Mouse (Mus musculus) induced T-regulatory cell, adult 2 months (primary cell): ENCODE data around the gene Eif2s2.
A peak's percentile ranks its signal among the peaks of the same experiment; 100 is the strongest.
"Not testable (repeated sequence)": the region's sequence is repeated elsewhere in the genome, so short reads cannot be mapped to it uniquely, and the experiment has no call there.

Experiments
- DNase-seq: peaks from one replicate; pipeline ENCODE4 v3.0.0-alpha.2; 2012; ENCODE audit warnings: low read depth

Eif2s2 gene

GRCm38 (mm10) chr2:154892201-154893044 lies at the start of gene Eif2s2:
Gene Eif2s2, minus strand, starts transcription at chr2:154892935.
- peak; percentile 99 for DNase-seq

DNA sequence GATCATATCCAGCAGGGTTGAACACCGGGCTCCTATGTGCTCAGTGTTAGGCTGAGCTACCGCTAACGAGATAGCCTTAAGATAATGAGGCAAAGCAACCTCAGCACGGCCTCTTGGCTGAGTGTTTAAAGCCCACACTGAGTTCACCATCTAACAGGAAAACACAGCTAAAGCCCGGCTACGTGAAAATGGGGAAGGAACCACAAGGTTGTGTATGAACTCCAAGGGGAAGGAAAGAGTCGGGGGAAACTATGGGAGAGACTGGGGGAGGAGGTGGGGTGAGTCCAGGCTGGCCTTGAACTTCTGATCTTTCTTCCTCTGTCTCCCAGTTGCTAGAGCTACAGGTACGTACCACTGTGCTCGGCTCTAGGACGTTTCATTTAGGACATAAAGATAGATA lies 49.2 kb upstream of the Eif2s2 start:
- DNase-seq: no peak

DNA sequence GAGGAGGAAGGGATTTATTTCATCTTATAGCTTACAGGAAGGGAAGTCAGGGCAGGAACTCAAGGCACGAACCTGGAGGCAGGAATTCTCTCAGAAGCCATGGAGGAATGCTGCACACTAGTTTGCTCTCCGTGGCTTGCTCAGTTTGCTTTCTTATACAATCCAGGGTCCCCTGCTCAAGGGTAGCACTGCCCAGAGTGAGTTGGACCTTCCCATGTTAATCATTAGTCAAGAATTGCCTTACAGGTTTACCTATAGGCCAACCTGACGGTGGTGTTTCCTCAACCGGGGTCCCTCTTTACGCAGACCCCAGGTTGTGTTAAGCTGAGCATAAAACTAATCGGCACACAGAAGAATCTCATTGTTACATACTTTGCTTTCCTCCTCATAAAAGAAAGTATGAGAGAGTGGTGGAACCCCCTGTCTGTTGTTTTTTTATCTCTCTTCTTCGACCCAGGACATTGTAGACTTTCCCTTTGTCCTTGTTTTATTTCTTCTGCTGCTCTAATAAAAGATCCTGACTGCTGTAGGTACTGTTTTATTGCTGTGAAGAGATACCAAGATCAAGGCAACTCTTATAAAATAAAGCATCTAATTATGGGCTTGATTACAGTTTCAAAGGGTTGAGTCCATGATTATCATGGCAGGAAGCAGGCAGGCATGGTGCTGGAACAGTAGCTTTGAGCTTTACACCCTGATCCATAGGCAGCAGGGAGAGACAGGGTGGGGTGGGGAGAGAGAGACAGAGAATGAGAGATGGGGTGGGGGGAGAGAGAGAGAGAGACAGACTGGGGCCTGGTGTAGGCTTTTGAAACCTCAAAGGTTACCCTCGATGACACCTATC lies 45.0 kb upstream of the Eif2s2 start:
- no peak for DNase-seq

DNA sequence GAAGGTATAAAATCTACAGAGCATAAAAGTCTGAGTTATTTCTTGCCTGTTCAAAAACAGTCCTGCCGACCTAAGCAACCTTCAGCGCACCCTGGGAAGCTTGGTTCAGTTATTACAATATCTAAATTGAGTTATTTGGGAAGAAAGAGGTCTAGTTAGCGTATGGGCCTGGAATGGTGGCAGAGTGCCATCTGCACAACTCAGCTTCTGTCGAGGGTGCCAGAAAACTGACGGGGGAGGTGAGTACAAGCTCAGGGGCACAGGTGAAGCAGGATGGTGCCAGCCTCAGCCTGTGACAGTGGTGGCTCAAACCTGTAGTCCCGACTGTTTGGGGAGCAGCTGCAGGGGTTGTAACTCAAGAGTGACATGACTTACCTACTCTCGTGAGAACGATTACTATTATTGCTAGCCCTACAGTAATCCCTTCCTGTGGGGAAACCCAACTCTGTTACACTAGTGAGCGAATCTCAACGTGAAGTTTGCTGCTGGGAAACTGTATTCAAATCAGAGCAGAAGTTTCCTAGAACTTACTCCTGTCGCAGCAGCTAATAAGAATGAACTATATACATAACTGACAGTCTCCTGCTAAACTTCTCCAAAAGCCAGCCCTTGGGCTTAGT lies 43.9 kb upstream of the Eif2s2 start:
- DNase-seq: no peak

DNA sequence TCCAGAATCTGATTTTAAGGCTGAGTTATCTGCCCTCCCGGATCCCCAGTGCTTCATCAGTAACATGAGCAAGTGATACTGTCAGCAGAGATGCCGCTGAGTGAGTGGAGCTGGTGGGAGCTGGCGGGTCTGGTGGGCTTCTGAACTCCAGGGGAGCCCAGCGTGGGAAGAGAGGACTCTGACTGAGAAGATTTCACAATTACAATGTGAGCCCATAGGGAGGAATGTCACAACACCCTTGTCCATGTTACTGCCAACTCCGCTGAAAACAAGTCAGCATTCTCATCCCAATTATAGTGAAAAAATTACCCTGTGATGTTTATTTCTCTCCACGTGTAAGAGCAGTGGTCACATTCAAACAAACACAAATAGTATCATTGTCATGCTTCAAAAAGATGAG lies 43.4 kb upstream of the Eif2s2 start:
- no peak for DNase-seq

DNA sequence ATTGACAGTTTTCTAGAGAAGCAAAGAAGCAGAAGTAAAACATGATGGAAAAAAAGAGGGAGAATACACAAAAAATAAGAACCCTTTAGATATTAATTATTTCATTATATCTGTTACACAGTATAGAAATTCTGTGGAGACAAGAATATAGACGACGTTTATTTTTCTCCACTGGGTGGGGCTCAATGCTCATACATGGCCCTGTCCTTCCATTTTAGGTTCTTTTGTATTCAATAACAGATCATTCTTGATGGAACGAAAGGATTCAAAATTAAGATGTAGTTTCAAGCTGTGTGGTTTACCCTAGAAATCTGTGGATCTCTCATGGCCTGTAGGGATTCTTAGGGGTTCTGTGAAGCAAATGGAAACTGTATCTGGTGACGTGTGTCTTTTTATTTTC lies 41.1 kb upstream of the Eif2s2 start:
- DNase-seq: peak; percentile 59

GRCm38 (mm10) chr2:154928298-154928697 lies 35.6 kb upstream of the Eif2s2 start:
- DNase-seq: no peak

DNA sequence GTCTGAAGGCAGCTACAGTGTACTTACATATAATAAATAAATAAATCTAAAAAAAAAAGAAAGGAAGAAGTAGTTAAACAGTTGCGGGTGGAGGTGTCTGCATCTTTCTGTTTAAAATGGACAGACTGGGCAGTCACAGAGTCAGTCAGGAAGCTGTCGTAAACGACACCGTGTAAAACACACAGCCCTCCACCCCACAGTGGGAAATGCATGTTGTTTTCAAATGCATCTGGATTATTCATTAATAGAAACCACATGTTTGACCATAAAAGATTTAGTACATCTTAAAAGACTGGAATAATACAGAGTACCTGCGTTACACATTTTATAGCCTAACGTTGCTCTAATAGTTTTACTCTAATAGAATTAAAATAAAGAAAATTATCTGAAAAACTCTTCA lies 34.1 kb upstream of the Eif2s2 start:
- DNase-seq: no peak

- DNase-seq: no peak
Measured at GRCm38 (mm10) chr2:154925411-154926031, 32.8 kb upstream of the Eif2s2 start.

- not testable (repeated sequence) for DNase-seq
Measured at GRCm38 (mm10) chr2:154922134-154922533, 29.4 kb upstream of the Eif2s2 start.

DNA sequence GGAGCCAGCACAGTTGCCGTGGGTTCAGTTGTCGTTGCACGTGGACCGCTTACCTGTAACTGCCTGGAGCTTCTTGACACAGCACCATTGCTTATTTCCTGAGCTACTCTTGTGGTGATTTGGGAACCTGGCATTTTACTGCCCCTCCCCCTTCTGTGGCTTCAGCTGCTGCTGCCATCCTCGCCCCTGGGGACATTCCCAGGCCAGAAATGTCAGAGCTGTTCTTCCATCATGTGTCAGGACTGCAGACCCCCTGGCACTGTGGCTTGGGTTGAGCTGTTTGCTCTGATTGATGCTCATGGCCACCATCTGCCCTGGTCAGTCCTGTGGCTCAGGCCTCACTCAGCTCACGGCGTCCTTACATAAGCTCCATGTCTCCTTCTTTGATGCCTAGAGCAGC lies 28.2 kb upstream of the Eif2s2 start:
- no peak for DNase-seq

DNA sequence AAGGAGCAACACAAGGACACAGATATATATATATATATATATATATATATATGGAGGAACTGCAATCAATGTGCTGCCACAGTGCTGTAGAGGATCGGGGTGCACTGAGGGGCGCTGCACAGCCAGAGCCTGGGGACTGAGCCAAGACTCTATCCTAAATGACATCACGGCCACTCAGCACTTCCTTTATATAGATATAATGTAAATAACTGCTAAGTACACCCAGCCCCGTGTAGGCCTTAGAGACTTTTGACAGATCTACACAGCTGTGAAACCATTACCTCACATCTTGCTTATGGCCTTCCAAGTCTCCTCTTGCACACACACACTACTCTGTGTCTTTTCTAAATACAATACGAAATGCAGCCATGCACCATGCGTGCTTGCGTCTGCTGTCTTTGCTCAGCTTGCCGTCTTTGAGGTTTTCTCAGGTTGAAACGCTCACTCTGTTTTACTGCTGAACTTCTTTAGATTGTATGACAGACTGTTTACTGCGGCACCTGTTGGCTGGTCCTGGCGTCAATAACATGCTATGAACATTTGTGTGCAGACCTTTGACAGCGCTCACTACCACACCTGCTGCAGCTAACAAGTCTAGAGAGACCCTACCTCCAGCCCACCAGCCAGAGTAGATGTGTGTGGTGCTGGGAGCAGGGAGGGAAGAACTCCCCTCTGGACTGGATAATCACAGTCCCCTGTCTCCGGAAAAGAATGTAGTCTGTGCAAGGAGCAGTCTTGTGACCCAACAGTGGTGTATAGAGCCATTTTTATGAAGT lies 25.3 kb upstream of the Eif2s2 start:
- DNase-seq: no peak

GRCm38 (mm10) chr2:154916547-154916946 lies 23.8 kb upstream of the Eif2s2 start:
- DNase-seq: peak; percentile 72

- no peak for DNase-seq
Measured at GRCm38 (mm10) chr2:154915922-154916541, 23.3 kb upstream of the Eif2s2 start.

GRCm38 (mm10) chr2:154909789-154910188 lies 17.1 kb upstream of the Eif2s2 start:
- peak; percentile 42 for DNase-seq

DNA sequence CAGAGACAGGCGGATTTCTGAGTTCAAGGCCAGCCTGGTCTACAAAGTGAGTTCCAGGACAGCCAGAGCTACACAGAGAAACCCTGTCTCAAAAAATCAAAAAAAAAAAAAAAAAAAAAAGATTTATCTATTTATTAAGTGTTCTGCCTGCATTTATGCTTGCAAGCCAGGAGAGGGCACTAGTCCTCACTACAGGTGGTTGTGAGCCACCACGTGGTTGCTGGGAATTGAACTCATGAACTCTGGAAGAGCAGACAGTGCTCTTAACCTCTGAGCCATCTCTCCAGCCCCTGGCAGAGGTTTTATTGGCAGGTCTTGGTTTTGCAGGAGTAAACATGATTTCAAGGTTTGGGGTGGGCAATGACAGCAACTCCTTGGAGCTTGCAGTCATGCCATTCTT lies 15.5 kb upstream of the Eif2s2 start:
- peak; percentile 67 for DNase-seq

DNA sequence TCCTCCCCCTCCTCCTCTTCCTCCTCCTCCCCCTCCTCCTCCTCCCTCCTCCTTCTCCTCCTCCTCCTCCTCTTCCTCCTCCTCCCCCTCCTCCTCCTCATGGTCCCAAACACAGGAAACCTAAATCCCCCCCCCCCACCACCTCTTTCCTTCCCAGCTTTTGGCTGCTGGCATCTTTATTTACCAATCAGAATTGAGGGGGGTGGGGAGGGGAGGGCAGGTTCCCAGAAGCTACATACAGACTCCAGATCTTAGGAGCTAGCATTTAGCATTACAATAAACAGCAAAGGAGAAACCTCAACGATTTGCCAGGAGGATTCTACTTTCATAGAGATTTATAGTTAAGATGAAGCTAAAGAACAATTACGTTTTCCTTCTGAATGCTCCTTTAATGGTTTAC lies 13.1 kb upstream of the Eif2s2 start:
- DNase-seq: no peak

GRCm38 (mm10) chr2:154902111-154902510 lies 9.4 kb upstream of the Eif2s2 start:
- no peak for DNase-seq

GRCm38 (mm10) chr2:154899412-154899811 lies 6.7 kb upstream of the Eif2s2 start:
- not testable (repeated sequence) for DNase-seq

DNA sequence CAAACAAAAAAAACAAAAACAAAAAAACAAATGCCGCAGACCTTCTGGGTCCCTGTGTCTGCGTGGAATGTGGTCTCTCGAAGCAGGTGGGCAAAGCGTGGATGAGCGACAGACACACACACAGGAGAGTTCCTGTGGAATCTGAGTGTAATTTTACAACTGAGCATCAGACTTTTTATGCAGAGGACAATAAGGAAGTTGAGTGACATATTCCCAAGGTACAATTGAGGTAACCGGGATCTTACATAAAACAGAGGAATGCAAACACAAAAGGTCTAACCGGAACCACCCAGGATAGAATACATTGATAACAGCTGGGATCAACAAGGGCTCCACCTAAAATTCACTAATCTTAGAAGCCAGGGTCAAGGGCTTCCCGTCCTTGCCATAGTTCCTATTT lies 6.3 kb upstream of the Eif2s2 start:
- DNase-seq: not testable (repeated sequence)

GRCm38 (mm10) chr2:154893548-154893947 lies 813 bp upstream of the Eif2s2 start:
- no peak for DNase-seq
